Mouse (Mus musculus): ENCODE results near the gene Nt5c3. TPM values are rescaled to one million over a fixed set of nuclear protein-coding genes. Genes with fewer than 3 reads are reported as not detected.
"Not testable (repeated sequence)": the region's sequence is repeated elsewhere in the genome, so short reads cannot be mapped to it uniquely, and the experiment has no call there.

Nt5c3 gene
- polyA plus RNA-seq, 1 experiment from 2014 or later = 98.1 TPM

DNA sequence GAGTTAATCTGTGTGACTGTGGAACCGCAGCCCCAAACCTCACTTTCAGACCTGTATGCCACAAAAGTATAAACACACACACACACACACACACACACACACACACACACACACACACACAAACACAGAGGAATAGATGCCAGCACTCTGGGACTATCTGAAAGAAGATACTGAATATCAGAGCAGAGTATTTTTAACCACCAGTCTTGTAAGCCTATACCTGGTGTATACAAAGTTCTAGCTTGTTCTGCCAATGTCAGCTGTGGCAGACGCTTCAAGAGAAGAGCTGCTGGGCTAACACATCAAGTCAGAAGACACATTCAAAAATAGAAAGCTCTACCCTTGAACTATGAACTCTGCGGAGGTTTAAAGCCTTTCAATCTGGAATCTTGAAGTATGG is 24.1 kb downstream of the Nt5c3 start:
- no peak overlapping the region for H3K27ac ChIP-seq (ENCODE audit: low read depth, low read length)
- H3K4me3 ChIP-seq (ENCODE audit: low read depth, low read length) = no peak overlapping the region
- no peaks in the 10 kb centered on the region for H3K27me3 ChIP-seq (ENCODE audit: control insufficient read depth, insufficient read depth, low read length)
- no peak for DNase-seq (ENCODE audit: low spot score)
- no peak overlapping the region for H3K4me2 ChIP-seq (replicated peaks; ENCODE audit: low read depth, low read length)
- no peaks in the 10 kb centered on the region for H3K4me1 ChIP-seq (replicated peaks; ENCODE audit: control insufficient read depth, insufficient read depth, low read length)
- no peaks in the 10 kb centered on the region for H3K9me3 ChIP-seq (ENCODE audit: control insufficient read depth, low read length)
- H3K36me3 ChIP-seq (ENCODE audit: control insufficient read depth, insufficient read depth, low read length) = no peaks in the 10 kb centered on the region
- H3K9ac ChIP-seq (ENCODE audit: low read depth, low read length) = no peak overlapping the region
- 82% methylated on average over 3 of the region's 3 CpGs for WGBS
- no peak for ATAC-seq (ENCODE audit: low FRiP score)

DNA sequence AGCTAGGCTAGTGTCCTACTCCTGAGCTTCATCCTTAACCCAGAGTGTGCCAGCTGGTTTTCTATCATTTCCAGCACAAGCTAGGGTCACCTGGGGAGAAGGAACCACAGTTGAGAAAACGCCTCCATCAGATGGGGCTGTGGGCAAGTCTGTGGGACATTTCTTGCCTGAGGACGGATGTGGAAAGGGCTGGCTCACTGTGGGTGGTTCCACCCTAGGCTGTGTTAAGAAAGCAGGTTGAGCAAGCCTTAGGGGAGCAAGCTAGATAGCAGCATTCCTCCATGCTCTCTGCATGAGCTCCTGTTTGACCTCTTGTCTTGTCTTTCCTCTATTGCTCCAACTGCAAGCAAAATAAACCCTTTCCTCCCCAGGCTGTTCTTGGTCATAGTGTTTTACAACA is 33.0 kb downstream of the Nt5c3 start:
- Histone ChIP-seq H3K4me3 (ENCODE audit: low read depth, low read length) (no peak overlapping the region), H3K4me1 (replicated peaks; ENCODE audit: control insufficient read depth, insufficient read depth, low read length) (no peaks in the 10 kb centered on the region), H3K4me2 (replicated peaks; ENCODE audit: low read depth, low read length) (no peak overlapping the region), H3K9ac (ENCODE audit: low read depth, low read length) (no peak overlapping the region), H3K27ac (ENCODE audit: low read depth, low read length) (no peak overlapping the region), H3K36me3 (ENCODE audit: control insufficient read depth, insufficient read depth, low read length) (peaks cover 3% of the 10 kb centered on the region; the same call in 1 of the 2 replicates), H3K27me3 (ENCODE audit: control insufficient read depth, insufficient read depth, low read length) (no peaks in the 10 kb centered on the region), H3K9me3 (ENCODE audit: control insufficient read depth, low read length) (no peaks in the 10 kb centered on the region)
- DNase-seq (ENCODE audit: low spot score) = no peak
- WGBS = 86% methylated on average over 2 of the region's 2 CpGs
- no peak for ATAC-seq (ENCODE audit: low FRiP score)

DNA sequence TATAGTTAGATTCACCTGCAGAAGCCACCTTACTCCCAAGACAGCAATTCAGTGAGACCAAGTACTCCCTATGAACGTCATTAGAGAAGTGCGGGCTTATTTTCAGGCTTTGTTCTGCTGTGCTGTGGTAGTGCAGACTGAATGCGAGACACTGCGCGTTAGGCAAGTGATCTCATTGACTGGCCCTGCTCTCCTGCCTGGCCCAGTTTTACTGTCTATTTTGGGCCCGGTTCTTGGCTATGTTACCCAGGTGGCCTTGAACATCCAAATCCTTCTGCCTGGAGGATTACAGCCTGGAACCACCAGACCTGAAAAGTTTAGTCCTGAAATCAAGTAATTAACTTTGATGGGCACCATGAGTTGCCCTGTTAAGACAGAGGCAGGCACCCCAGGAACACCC is 35.2 kb downstream of the Nt5c3 start:
- no peak overlapping the region for H3K9ac ChIP-seq (ENCODE audit: low read depth, low read length)
- no peak for DNase-seq (ENCODE audit: low spot score)
- H3K4me2 ChIP-seq (replicated peaks; ENCODE audit: low read depth, low read length) = no peak overlapping the region
- H3K4me3 ChIP-seq (ENCODE audit: low read depth, low read length) = no peak overlapping the region
- no peaks in the 10 kb centered on the region for H3K27me3 ChIP-seq (ENCODE audit: control insufficient read depth, insufficient read depth, low read length)
- no peak for ATAC-seq (ENCODE audit: low FRiP score)
- H3K36me3 ChIP-seq (ENCODE audit: control insufficient read depth, insufficient read depth, low read length) = peaks cover 3% of the 10 kb centered on the region; the same call in 1 of the 2 replicates
- no peak overlapping the region for H3K27ac ChIP-seq (ENCODE audit: low read depth, low read length)
- H3K9me3 ChIP-seq (ENCODE audit: control insufficient read depth, low read length) = no peaks in the 10 kb centered on the region
- H3K4me1 ChIP-seq (replicated peaks; ENCODE audit: control insufficient read depth, insufficient read depth, low read length) = no peaks in the 10 kb centered on the region
- WGBS = 96% methylated on average over 6 of the region's 6 CpGs

DNA sequence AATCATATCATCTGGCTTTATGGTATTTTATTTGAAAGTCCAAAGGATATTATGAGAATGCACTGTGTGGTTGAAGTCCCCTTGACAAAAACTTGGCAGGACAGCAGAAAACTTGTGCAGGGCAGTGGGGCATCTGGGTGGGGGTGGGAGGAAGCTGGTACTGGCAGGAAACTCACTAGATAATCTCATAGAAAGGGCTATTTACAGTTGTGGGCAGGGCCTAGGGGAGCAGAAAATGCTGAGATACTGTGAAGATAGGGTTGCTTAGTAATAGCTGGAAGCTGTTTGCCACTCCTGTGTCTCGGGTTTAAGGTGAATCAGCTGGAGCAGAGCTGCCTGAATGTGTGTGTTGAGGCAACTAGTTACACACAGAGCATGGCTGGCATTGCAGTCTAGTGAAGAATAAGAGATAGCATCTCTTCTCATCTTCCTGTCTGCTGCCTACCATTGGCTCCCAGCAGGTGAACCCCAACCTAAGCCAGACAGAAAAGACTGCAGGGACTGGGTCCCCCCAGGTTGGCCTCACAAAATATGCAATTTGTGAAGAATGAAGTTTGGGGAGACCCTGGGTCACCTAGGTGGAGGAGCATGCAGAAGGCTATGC is 44.3 kb downstream of the Nt5c3 start:
- ATAC-seq (ENCODE audit: low FRiP score) = no peak
- H3K4me2 ChIP-seq (replicated peaks; ENCODE audit: low read depth, low read length) = no peak overlapping the region
- no peaks in the 10 kb centered on the region for H3K9me3 ChIP-seq (ENCODE audit: control insufficient read depth, low read length)
- H3K27me3 ChIP-seq (ENCODE audit: control insufficient read depth, insufficient read depth, low read length) = no peaks in the 10 kb centered on the region
- H3K4me3 ChIP-seq (ENCODE audit: low read depth, low read length) = no peak overlapping the region
- 0 out of 2 replicates have a peak, but pooled peaks cover 2% of the 10 kb centered on the region for H3K36me3 ChIP-seq (ENCODE audit: control insufficient read depth, insufficient read depth, low read length)
- no peaks in the 10 kb centered on the region for H3K4me1 ChIP-seq (replicated peaks; ENCODE audit: control insufficient read depth, insufficient read depth, low read length)
- no peak for DNase-seq (ENCODE audit: low spot score)
- no peak overlapping the region for H3K9ac ChIP-seq (ENCODE audit: low read depth, low read length)
- no peak overlapping the region for H3K27ac ChIP-seq (ENCODE audit: low read depth, low read length)
- WGBS = 93% methylated on average over 1 of the region's 1 CpGs

DNA sequence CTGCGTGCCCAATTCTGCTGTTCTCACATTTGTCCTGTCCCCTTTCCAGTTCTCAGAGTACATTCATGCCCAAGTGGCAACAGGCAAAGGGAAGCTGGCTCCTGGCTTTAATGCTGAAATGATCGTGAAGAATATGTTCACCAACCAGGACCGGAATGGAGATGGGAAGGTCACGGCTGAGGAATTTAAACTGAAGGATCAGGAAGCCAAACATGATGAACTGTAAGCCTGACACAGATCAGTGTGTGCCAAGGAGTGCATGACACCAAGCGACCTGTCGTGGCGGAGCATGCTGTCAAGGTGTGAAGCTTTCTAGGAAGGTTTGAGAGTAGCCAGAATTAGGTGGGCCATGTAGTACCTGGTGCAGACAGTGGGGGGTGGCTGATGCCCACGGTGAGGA is 45.7 kb downstream of the Nt5c3 start:
- Histone ChIP-seq H3K27ac (ENCODE audit: low read depth, low read length) (no peak overlapping the region), H3K27me3 (ENCODE audit: control insufficient read depth, insufficient read depth, low read length) (no peaks in the 10 kb centered on the region), H3K36me3 (ENCODE audit: control insufficient read depth, insufficient read depth, low read length) (0 out of 2 replicates have a peak, but pooled peaks cover 2% of the 10 kb centered on the region), H3K4me1 (replicated peaks; ENCODE audit: control insufficient read depth, insufficient read depth, low read length) (no peaks in the 10 kb centered on the region), H3K9ac (ENCODE audit: low read depth, low read length) (no peak overlapping the region), H3K4me3 (ENCODE audit: low read depth, low read length) (no peak overlapping the region), H3K4me2 (replicated peaks; ENCODE audit: low read depth, low read length) (no peak overlapping the region), H3K9me3 (ENCODE audit: control insufficient read depth, low read length) (no peaks in the 10 kb centered on the region)
- DNase-seq (ENCODE audit: low spot score) (no peak), ATAC-seq (ENCODE audit: low FRiP score) (no peak)
- WGBS = 94% methylated on average over 8 of the region's 8 CpGs

DNA sequence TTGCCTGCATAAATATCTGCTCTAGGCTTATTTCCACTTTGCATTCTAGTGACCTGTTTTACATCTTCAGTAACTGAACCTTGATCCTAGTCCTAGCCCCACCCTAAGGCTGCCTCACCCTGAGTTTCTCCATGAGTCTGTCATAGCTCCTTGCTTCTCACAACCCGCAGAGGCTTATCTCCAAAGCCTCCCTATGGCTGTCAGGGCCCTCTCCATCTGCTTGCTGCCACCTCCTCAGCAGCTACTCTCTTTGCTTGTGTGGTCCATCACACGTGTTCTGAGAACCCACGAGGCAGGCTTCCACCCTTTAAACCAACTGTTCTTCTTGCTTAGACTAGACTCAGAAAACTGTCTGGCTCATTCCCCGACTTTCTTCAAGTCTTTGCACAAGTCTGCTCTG is 46.9 kb downstream of the Nt5c3 start:
- Histone ChIP-seq H3K4me3 (ENCODE audit: low read depth, low read length) (no peak overlapping the region), H3K9me3 (ENCODE audit: control insufficient read depth, low read length) (no peaks in the 10 kb centered on the region), H3K4me1 (replicated peaks; ENCODE audit: control insufficient read depth, insufficient read depth, low read length) (no peaks in the 10 kb centered on the region), H3K27me3 (ENCODE audit: control insufficient read depth, insufficient read depth, low read length) (no peaks in the 10 kb centered on the region), H3K4me2 (replicated peaks; ENCODE audit: low read depth, low read length) (no peak overlapping the region), H3K27ac (ENCODE audit: low read depth, low read length) (no peak overlapping the region), H3K36me3 (ENCODE audit: control insufficient read depth, insufficient read depth, low read length) (0 out of 2 replicates have a peak, but pooled peaks cover under 1% of the 10 kb centered on the region), H3K9ac (ENCODE audit: low read depth, low read length) (no peak overlapping the region)
- no peak for DNase-seq (ENCODE audit: low spot score)
- 91% methylated on average over 4 of the region's 4 CpGs for WGBS
- ATAC-seq (ENCODE audit: low FRiP score) = no peak

DNA sequence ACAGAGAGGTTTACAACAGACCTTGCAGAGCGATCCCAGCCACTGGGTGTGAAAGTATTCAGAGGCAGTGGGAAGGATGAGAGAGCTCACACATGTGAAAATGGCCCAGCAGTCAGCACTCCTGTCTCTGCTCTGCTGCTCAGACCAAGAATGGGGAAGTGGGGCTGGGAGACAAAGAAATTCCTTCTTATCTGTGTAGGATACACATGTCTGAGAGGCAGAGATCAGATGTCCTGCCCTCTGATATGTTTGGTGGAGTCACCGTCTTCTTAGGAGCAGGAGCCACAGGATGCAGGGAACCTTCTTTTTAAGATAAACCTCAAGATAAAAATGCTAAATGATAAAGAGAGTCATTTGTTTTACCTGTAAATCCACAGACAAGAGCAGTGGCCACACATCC is 53.7 kb downstream of the Nt5c3 start:
- DNase-seq (ENCODE audit: low spot score) = no peak
- H3K27ac ChIP-seq (ENCODE audit: low read depth, low read length) = no peak overlapping the region
- no peak overlapping the region for H3K9ac ChIP-seq (ENCODE audit: low read depth, low read length)
- WGBS = 90% methylated on average over 2 of the region's 2 CpGs
- no peaks in the 10 kb centered on the region for H3K27me3 ChIP-seq (ENCODE audit: control insufficient read depth, insufficient read depth, low read length)
- H3K36me3 ChIP-seq (ENCODE audit: control insufficient read depth, insufficient read depth, low read length) = no peaks in the 10 kb centered on the region
- H3K4me3 ChIP-seq (ENCODE audit: low read depth, low read length) = no peak overlapping the region
- H3K4me2 ChIP-seq (replicated peaks; ENCODE audit: low read depth, low read length) = no peak overlapping the region
- no peaks in the 10 kb centered on the region for H3K9me3 ChIP-seq (ENCODE audit: control insufficient read depth, low read length)
- no peak for ATAC-seq (ENCODE audit: low FRiP score)
- no peaks in the 10 kb centered on the region for H3K4me1 ChIP-seq (replicated peaks; ENCODE audit: control insufficient read depth, insufficient read depth, low read length)

DNA sequence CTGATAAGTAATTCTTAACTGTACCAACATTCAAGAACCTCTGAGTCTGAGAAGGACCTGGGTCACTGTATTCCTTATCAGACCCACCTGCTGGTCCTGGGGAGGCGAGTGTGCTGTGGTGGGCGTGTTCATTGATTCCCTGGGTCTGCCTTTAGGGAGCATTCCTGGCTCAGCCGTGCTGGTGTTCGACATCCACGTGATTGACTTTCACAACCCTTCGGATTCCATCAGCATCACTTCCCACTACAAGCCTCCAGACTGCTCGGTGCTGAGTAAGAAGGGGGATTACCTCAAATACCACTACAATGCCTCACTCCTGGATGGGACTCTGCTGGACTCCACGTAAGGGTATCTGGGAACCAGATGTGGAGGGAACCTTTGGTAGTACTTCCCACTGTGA is 55.2 kb downstream of the Nt5c3 start:
- H3K36me3 ChIP-seq (ENCODE audit: control insufficient read depth, insufficient read depth, low read length) = no peaks in the 10 kb centered on the region
- no peak for DNase-seq (ENCODE audit: low spot score)
- H3K4me2 ChIP-seq (replicated peaks; ENCODE audit: low read depth, low read length) = no peak overlapping the region
- no peak overlapping the region for H3K4me3 ChIP-seq (ENCODE audit: low read depth, low read length)
- H3K9ac ChIP-seq (ENCODE audit: low read depth, low read length) = no peak overlapping the region
- no peaks in the 10 kb centered on the region for H3K4me1 ChIP-seq (replicated peaks; ENCODE audit: control insufficient read depth, insufficient read depth, low read length)
- no peak for ATAC-seq (ENCODE audit: low FRiP score)
- WGBS = 72% methylated on average over 8 of the region's 8 CpGs
- H3K9me3 ChIP-seq (ENCODE audit: control insufficient read depth, low read length) = no peaks in the 10 kb centered on the region
- no peaks in the 10 kb centered on the region for H3K27me3 ChIP-seq (ENCODE audit: control insufficient read depth, insufficient read depth, low read length)
- no peak overlapping the region for H3K27ac ChIP-seq (ENCODE audit: low read depth, low read length)

DNA sequence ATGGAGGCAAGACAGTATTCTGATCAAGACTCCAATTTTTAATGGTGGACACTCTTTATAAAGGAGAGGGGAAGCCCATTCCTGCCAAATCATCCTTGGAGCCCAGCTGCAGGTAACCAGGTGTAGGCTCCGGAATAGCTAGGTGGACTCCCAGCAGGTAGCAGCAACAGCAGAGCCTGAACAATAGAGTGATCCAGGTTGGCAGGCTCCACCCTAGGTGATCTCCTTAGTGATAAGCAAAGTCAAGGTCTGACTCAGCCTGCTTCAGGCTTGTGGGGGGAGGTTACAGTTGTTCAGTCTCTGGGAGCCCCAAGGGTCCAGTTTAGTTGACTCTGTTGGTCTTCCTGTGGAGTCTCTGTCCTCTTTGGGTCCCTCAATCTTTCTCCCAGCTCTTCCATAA is 56.8 kb downstream of the Nt5c3 start:
- 70% methylated on average over 1 of the region's 1 CpGs for WGBS
- H3K9me3 ChIP-seq (ENCODE audit: control insufficient read depth, low read length); H3K4me2 ChIP-seq (replicated peaks; ENCODE audit: low read depth, low read length); H3K9ac ChIP-seq (ENCODE audit: low read depth, low read length); DNase-seq (ENCODE audit: low spot score); H3K36me3 ChIP-seq (ENCODE audit: control insufficient read depth, insufficient read depth, low read length); H3K27ac ChIP-seq (ENCODE audit: low read depth, low read length); ATAC-seq (ENCODE audit: low FRiP score); H3K4me1 ChIP-seq (replicated peaks; ENCODE audit: control insufficient read depth, insufficient read depth, low read length); H3K27me3 ChIP-seq (ENCODE audit: control insufficient read depth, insufficient read depth, low read length); H3K4me3 ChIP-seq (ENCODE audit: low read depth, low read length): not testable (repeated sequence)
